Mouse (Mus musculus) ZHBTc4 (cell line): ENCODE results near the gene B4galt1.
A peak's percentile ranks its signal among the peaks of the same experiment; 100 is the strongest.

Source experiments
- DNase-seq: peaks from one replicate; pipeline ENCODE4 v3.0.0-alpha.2; 2011; ENCODE audit warnings: low read depth, low spot score

The B4galt1 gene

GRCm38 (mm10) chr4:40853565-40854386, at the start of gene B4galt1:
Gene B4galt1, minus strand, starts transcription at chr4:40854005.
- peak; percentile 99 for DNase-seq

GRCm38 (mm10) chr4:40900612-40901011, 46.8 kb upstream of the B4galt1 start:
- no peak for DNase-seq

GRCm38 (mm10) chr4:40900071-40900470, 46.3 kb upstream of the B4galt1 start:
- no peak for DNase-seq

- peak; percentile 38 for DNase-seq
These were observed 45.5 kb upstream of the B4galt1 start for GRCm38 (mm10) chr4:40899264-40899663.

GRCm38 (mm10) chr4:40898476-40899044, 44.8 kb upstream of the B4galt1 start:
- peak; percentile 76 for DNase-seq

- DNase-seq, result peak; percentile 65
These were observed 41.8 kb upstream of the B4galt1 start for GRCm38 (mm10) chr4:40895646-40896045.

GRCm38 (mm10) chr4:40895118-40895517, 41.3 kb upstream of the B4galt1 start:
- no peak for DNase-seq

GRCm38 (mm10) chr4:40891206-40891605, 37.4 kb upstream of the B4galt1 start:
- no peak for DNase-seq

GRCm38 (mm10) chr4:40889983-40890382, 36.2 kb upstream of the B4galt1 start:
- no peak for DNase-seq

GRCm38 (mm10) chr4:40889252-40889651, 35.4 kb upstream of the B4galt1 start:
- no peak for DNase-seq

GRCm38 (mm10) chr4:40888839-40889238, 35.0 kb upstream of the B4galt1 start:
- no peak for DNase-seq

GRCm38 (mm10) chr4:40885883-40886282, 32.1 kb upstream of the B4galt1 start:
- DNase-seq, result no peak

GRCm38 (mm10) chr4:40885166-40885525, 31.3 kb upstream of the B4galt1 start:
- DNase-seq, result no peak

- DNase-seq, result no peak
These were observed 30.7 kb upstream of the B4galt1 start for GRCm38 (mm10) chr4:40884282-40885165.

GRCm38 (mm10) chr4:40883200-40883599, 29.4 kb upstream of the B4galt1 start:
- DNase-seq, result no peak

- DNase-seq, result no peak
These were observed 23.7 kb upstream of the B4galt1 start for GRCm38 (mm10) chr4:40877528-40877927.

- DNase-seq, result peak; percentile 77
These were observed 23.1 kb upstream of the B4galt1 start for GRCm38 (mm10) chr4:40876814-40877371.

- peak; percentile 63 for DNase-seq
These were observed 22.0 kb upstream of the B4galt1 start for GRCm38 (mm10) chr4:40875842-40876241.

GRCm38 (mm10) chr4:40874794-40875552, 21.2 kb upstream of the B4galt1 start:
- no peak for DNase-seq

GRCm38 (mm10) chr4:40874151-40874600, 20.4 kb upstream of the B4galt1 start:
- DNase-seq, result no peak

- no peak for DNase-seq
These were observed 19.5 kb upstream of the B4galt1 start for GRCm38 (mm10) chr4:40873320-40873719.
